Mouse (Mus musculus) cerebral cortex, adult 2 months (tissue): Measurements from ENCODE around the gene Mrgprh.

Experiments used
- WGBS: fragments of 180-500 bp; shearing (Covaris S2); methylation state at CpG from one replicate; pipeline ENCODE4 v1.1.7; 2018; 5-methylcytosine and 5-hydroxymethylcytosine counted together

The Mrgprh gene

GRCm38 (mm10) chr17:12916588-12917380, 41.0 kb downstream of the Mrgprh start:
- under 1% methylated on average over 40 of the region's 40 CpGs for WGBS

GRCm38 (mm10) chr17:12921073-12921472, 45.2 kb downstream of the Mrgprh start:
- 86% methylated on average over 1 of the region's 1 CpGs for WGBS

- WGBS = 74% methylated on average over 3 of the region's 3 CpGs
Measured at GRCm38 (mm10) chr17:12925001-12925400, 49.2 kb downstream of the Mrgprh start.

GRCm38 (mm10) chr17:12925703-12926180, 49.9 kb downstream of the Mrgprh start:
- WGBS = 87% methylated on average over 8 of the region's 8 CpGs
